Mouse (Mus musculus): Measurements from ENCODE around the gene Tspan31. TPM values are rescaled to one million over a fixed set of nuclear protein-coding genes. Genes with fewer than 3 reads are reported as not detected.

The Tspan31 gene
- total and polyA plus RNA-seq, 3 experiments = 57.2 to 63.1 TPM; not detected in 1

DNA sequence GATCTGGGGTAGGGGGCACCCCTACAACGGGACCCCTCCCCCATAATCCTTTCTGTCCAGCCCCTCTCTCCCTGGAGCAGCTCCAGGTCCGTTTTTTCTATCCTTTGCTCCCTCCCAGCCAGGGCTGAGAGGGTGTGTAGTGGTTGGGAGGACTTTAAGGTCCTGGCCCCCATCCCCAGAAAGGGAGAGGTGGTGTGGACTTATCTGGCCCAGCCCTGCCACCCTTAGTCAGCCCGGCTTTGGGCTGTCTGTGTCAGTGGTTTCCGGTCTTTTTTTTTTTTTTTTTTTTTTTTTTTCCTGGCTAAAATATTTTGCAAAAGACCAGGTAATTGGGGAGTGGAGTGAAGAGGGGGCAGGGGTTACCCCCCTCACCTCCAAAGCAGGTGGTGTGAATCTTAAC, 22.7 kb upstream of the Tspan31 start:
- no peaks in the 10 kb centered on the region for H3K27me3 ChIP-seq (ENCODE audit: control insufficient read depth in 1 of 2, insufficient read depth in 2 of 2, low read length in 2 of 2)
- no peak overlapping the region for H3K4me3 ChIP-seq (ENCODE audit: control insufficient read depth in 1 of 2, insufficient read depth in 1 of 2, low read depth in 2 of 2, low read length in 2 of 2)
- H3K4me1 ChIP-seq (ENCODE audit: control insufficient read depth in 1 of 2, insufficient read depth in 2 of 2, low read length in 2 of 2) = no peaks in the 10 kb centered on the region
- no peak overlapping the region for H3K9ac ChIP-seq (ENCODE audit: control insufficient read depth, low read depth, low read length, poor library complexity, severe bottlenecking)
- H3K79me2 ChIP-seq (ENCODE audit: control insufficient read depth, insufficient read depth, low read length, poor library complexity) = no peaks in the 10 kb centered on the region
- H3K9me3 ChIP-seq (replicated peaks; ENCODE audit: insufficient read depth, low read length) = no peaks in the 10 kb centered on the region
- TF ChIP-seq MAX (IDR thresholded peaks at IDR 0.05; ENCODE audit: low read length) (no peak), ZMIZ1 (IDR thresholded peaks at IDR 0.05; ENCODE audit: low read depth, low read length) (no peak), TCF12 (IDR thresholded peaks at IDR 0.05; ENCODE audit: low read depth, low read length) (no peak), JUND (IDR thresholded peaks at IDR 0.05; ENCODE audit: low read depth, low read length) (no peak), NRF1 (IDR thresholded peaks at IDR 0.05; ENCODE audit: insufficient read depth, low read depth, low read length, poor library complexity, severe bottlenecking) (no peak), POLR2AphosphoS2 (IDR thresholded peaks at IDR 0.05; ENCODE audit: low read length) (no peak), UBTF (IDR thresholded peaks at IDR 0.05; ENCODE audit: borderline replicate concordance, insufficient read depth, low read depth, low read length) (no peak), ZKSCAN1 (IDR thresholded peaks at IDR 0.05; ENCODE audit: low read depth, low read length) (no peak), GATA1 (IDR thresholded peaks at IDR 0.05; ENCODE audit: low read depth, low read length) (no peak), USF1 (IDR thresholded peaks at IDR 0.05; ENCODE audit: low read depth, low read length) (no peak)
- H3K36me3 ChIP-seq (ENCODE audit: control insufficient read depth in 1 of 2, insufficient read depth in 2 of 2, low read length in 2 of 2) = peaks cover 0 to 3% of the 10 kb centered on the region in 2 experiments; a peak in 1 of 4 replicates
- no peak for DNase-seq (ENCODE audit: low read depth, low spot score)
- H3K27ac ChIP-seq (ENCODE audit: control insufficient read depth, low read depth, low read length) = no peak overlapping the region

DNA sequence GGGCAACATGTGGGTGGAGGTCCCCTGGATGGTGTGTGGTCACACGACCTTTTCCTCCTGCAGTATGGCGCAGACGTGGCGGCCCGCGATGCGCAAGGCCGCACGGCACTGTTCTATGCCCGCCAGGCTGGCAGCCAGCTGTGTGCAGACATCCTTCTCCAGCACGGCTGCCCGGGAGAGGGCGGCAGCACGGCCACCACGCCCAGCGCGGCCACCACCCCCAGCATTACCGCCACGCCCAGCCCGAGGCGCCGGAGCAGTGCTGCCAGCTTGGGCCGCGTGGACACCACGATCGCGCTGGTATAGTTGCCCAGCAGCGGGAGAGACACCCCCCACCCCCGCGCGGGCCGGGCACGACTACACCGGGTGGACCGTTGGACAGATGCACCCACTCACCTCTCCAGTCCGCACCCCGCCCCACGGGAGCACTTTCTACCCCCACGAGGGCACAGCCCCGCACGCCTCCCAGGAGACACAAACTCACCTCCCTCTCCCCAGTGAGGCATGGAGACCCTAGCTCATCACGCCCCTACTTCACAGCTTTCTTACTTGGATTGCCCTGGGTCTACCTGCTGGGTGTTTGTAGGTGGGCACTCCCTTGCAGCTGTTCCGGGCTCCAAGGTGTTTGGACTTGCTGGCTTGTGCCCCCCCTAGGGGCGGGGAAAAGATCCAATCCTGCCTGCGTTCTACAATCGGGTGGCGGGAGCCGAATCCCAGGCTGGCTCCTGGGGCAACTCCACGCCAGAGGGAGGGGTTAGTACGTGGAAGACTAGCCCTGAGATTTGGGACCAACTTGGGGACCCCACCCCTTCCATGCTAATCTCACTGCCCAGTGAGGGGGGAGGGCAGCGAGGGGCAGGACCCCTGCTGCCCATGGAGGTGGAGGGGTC, 21.7 kb upstream of the Tspan31 start:
- TF ChIP-seq POLR2AphosphoS5 (IDR thresholded peaks at IDR 0.05; ENCODE audit: borderline replicate concordance, low read depth, low read length) = 0 out of 2 replicates have a peak, but pooled peaks have one; percentile 17
- TF ChIP-seq MEF2A (IDR thresholded peaks at IDR 0.05; ENCODE audit: extremely low read depth, insufficient replicate concordance, low read depth, low read length, poor library complexity, severe bottlenecking) = no peak
- H3K27ac ChIP-seq (ENCODE audit: control insufficient read depth, low read depth, low read length) = no peak overlapping the region
- no peak overlapping the region for H3K9ac ChIP-seq (ENCODE audit: control insufficient read depth, low read depth, low read length, poor library complexity, severe bottlenecking)
- no peak overlapping the region for H3K4me3 ChIP-seq (ENCODE audit: control insufficient read depth in 1 of 2, insufficient read depth in 1 of 2, low read depth in 2 of 2, low read length in 2 of 2)
- H3K4me1 ChIP-seq (ENCODE audit: control insufficient read depth in 1 of 2, insufficient read depth in 2 of 2, low read length in 2 of 2) = no peaks in the 10 kb centered on the region
- H3K36me3 ChIP-seq (ENCODE audit: control insufficient read depth in 1 of 2, insufficient read depth in 2 of 2, low read length in 2 of 2) = peaks cover 0 to 3% of the 10 kb centered on the region in 2 experiments; a peak in 1 of 4 replicates
- no peaks in the 10 kb centered on the region for H3K79me2 ChIP-seq (ENCODE audit: control insufficient read depth, insufficient read depth, low read length, poor library complexity)
- no peaks in the 10 kb centered on the region for H3K27me3 ChIP-seq (ENCODE audit: control insufficient read depth in 1 of 2, insufficient read depth in 2 of 2, low read length in 2 of 2)
- DNase-seq (ENCODE audit: low read depth, low spot score) = no peak
- no peaks in the 10 kb centered on the region for H3K9me3 ChIP-seq (replicated peaks; ENCODE audit: insufficient read depth, low read length)
